Mouse (Mus musculus): ENCODE results near the gene Coro2b.

Gene Coro2b

DNA sequence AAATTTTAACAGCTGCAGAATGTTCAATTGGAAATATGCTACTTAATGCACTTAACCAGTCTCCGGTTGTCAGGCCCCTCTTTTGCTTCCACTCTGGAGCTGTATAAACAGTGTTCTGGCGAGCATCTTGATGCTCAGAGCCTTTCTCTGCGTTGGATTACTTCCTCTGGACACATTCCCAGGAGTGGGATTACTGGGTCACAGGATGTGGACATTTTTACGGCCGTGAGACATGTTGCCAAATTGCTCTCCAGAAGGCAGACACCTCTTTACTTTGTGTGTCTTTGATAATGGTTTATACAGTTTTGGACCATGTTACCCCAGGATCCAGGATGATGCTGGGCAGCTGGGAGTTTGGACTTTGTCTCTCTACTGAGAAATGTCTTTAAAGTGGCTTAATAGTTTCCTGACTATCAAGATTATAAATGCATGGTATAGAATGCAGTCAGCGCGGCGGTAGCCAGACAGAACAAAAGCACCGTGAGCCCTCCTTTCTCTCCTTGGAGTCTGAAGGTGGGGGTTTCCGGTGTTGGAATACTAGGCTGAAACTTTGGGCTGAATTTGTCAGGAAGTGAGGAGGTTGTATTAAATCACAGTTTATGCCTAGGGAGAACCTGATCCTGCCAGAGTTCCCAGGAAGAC is 23.2 kb downstream of the Coro2b start:
- DNase-seq (ENCODE audit: low read depth): peak; percentile 12

DNA sequence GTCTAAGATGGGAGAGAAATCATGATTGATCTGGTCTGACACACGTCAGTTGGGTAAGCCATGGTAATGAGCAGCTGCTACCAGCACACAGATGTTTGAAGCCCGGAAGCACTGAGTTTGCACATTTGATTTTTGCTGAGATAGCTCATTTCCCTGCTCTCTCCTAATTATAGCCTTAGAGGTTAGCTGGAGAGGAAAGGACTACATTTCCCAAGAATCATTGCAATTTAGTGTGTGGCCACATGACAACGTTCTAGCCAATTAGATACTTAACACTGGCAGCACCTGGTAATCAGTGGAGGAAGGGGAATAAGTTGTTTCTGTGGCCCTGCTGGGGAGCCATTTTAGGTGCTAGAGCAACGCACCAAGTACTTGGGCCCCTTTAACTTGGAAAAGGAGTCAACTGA is 26.3 kb downstream of the Coro2b start:
- peak; percentile 8 for DNase-seq (ENCODE audit: low read depth)

DNA sequence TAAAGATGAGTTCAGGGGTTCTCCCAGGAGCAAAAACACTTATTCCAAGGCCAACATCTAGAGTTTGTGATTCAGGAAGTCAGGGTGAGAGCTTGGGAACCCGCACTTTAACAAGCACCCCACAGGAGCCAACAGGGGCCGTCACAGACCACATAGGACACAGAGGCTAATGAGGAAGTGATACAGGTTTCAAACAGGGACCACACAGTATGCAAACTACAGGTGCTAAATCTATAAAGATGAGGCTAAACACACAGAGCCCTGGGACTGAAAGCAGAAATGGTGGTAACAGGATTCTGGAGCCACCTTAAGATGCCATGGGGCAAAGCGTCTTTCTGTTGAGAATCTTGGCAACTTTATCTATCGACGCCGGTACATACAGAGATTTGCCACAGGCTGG is 27.2 kb downstream of the Coro2b start:
- DNase-seq (ENCODE audit: low read depth): no peak

DNA sequence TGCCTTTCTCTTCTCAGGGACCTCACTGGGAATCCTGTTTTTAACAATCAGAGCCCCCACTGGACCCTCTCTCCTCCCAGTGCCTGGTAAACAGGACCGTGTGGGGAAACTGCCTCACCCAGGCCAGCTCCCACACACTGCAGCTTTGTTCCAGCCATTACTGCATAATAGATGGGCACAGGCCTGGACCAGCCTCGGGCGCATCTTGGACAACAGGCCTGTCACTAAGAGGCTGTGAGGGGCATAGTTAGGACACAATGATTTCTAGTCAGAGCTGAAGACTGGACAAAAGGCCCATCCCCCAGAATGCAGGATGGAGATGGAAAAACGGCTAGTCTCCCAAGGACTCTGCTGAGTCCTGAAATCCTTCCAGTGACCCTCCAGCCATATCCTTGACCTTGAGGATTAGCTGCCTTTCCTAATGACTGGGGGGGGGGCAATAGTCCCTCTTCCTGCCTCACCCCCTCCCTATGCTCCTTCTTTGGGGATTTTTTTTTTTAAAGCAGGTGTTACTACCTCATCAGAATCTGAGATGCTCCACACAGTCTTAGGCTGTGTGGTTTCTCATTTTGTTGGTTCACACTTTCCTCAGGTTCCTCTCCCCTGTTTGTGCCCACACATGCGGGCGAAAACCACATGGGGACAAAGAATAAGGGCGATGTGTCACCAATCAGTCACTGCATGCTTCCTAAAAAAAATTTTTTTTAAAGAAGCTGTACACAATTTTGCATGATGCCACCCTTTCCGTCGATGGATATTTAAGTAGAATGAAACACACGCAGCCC is 27.9 kb downstream of the Coro2b start:
- no peak for DNase-seq (ENCODE audit: low read depth)

DNA sequence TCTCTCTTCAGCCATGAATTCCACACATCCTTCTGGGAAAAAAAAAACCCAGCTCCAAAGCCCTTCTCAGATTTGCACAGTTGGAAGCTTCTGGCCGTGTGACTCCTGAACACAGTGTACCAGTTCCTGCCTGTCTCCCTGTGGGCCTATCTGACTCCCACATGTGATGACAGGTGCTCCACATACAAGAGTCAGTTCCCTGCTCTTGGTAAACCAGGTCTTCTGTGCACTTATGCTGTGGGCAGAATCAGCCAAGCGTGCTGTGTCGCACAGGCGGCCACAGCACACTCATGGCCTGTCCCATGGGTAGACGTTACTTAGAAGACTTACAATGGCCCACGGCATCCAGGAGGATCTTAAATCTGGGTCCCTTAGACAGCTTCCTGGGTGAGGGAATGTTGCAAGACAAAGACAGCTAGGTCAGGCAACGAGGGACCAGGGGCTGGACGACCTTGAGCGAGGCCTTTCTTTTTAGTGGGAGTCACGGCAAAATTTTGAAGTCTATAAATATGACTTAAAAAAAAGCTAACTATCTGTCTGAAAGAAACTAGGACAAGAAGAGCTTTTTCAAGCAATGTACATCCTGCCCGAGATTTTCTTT is 30.3 kb downstream of the Coro2b start:
- no peak for DNase-seq (ENCODE audit: low read depth)

DNA sequence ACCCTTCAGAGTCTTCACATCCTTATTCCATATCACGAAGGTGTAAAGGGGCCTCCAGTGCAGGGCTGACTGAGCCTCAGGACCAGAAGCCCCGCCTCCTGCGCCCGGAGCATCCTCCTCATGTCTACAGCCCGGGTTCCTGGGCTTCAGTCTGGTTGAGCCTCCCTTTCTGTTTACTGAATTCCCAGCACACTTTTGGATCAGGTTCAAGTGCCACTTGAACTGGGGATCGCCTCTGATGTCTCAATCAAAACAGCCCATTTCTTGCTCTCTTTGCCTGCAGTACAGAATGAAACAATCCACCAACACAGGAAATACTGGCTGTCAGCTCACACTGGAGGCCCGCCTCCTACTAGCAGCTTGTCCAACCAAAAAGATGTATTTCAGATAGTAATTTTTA is 32.7 kb downstream of the Coro2b start:
- no peak for DNase-seq (ENCODE audit: low read depth)

DNA sequence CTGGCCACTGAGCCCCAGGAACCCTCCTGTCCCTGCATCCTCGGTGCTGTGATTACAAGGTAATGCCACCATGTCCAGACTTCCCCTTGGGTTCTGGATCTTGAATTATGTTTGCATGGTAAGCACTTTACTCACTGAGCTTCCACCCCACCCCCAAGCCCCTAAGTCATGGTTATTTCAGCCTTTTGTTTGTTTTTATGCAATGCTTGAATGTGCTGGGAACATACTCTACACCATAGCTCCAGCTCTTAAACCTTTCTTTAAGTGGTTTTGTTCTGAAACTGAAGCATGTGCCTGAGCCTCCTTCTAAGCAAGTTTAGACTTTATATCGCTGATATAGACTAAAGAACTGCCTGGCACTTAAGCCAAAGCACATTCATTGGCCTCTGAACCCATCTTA is 34.5 kb downstream of the Coro2b start:
- no peak for DNase-seq (ENCODE audit: low read depth)

DNA sequence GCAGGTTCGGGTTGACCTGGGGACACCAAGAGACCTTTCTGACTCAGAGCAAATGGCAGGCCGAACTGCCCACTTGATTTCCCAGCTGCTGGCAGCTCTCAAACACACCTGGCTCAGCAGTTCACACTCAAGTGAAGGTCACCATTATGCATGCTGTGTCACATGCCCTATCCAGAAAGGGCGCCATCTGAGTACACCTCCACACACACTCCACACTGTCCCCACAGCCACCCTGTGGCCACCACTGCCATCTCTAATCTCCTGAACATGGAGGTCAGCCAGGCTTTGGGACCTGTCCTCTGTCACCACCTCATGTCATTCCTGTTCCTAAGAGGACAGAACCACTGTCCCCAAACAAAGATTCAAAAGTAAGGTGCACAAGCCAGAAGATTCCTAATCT is 35.3 kb downstream of the Coro2b start:
- no peak for DNase-seq (ENCODE audit: low read depth)

DNA sequence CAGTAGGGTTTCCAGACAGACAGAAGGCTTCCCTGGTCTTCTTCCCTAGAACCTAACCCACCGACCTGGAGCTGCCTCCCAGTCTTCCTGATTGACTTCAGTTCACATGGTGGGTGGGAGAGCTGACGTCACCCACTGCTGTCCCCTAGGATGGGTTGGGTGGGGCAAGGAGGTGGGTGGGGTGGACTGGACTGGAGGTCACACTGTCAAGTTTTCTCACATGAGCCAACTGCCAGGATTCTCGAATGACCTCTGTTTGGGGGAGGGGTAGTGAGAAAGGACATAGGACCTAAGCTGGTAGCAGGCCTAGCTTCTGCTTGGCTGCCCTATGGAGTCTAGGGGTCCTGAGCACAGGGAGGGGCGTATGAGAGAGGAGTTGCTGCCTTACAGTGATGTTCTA is 36.8 kb downstream of the Coro2b start:
- DNase-seq (ENCODE audit: low read depth): no peak

DNA sequence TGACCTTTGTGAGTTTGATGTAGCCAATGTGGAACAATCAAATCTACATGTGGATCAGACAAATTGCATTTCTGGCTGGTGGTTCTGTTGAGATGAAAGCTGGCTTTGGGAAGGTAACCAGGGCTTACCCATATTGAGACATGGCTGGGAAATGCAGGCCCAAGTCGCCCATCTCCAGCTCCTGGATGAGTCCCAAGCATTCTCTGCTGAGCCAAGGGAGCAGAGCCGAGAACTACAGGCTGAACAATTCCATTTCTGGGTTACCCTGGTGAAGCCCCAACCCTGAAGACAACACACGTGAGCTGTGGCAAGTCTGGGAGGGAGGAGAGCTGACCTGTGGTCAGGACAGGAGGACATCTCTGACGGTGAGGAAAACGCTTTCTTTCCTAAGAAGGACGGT is 37.9 kb downstream of the Coro2b start:
- DNase-seq (ENCODE audit: low read depth): no peak

DNA sequence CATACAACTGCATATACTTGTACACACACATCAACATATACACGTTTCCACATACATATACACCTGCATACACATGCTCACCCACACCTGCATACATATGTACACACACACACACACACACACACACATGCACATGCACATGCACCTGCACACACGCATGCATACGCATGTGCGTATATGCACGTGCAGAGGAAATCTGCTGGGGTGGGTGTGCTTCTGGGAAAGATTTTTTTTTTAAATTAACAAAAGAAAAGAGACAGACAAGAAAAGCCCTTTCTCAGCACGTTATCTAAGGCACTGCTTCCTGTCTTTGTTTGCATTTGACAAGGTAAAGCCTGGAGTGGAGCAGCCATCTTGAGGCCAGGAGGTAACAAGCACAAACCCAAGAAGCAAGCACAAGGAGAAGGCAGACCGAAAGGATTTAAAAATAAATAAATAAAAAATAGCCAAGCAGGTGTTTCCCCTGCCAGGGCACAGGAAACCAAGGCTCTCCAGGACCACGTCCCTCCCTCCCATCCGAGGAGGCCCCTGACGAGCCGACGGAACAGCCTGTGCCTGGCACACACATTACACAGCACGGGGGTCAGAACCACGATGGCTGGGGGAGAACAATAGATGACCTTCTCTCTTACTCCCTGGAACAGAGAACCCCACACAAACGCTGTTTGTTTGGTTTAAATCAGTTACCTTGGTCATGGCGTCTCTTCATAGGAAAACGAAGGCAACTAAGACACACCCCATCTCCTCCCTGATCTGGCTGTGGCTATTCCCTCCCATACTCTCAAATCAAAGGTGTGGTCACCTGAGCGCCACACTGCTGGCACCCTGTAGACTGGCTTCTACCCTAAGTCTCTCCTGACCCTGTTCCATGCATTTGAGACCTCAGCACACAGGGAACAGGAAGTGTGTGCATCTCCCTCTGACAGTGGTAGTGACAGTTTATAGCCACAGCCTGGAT is 39.4 kb downstream of the Coro2b start:
- no peak for DNase-seq (ENCODE audit: low read depth)

DNA sequence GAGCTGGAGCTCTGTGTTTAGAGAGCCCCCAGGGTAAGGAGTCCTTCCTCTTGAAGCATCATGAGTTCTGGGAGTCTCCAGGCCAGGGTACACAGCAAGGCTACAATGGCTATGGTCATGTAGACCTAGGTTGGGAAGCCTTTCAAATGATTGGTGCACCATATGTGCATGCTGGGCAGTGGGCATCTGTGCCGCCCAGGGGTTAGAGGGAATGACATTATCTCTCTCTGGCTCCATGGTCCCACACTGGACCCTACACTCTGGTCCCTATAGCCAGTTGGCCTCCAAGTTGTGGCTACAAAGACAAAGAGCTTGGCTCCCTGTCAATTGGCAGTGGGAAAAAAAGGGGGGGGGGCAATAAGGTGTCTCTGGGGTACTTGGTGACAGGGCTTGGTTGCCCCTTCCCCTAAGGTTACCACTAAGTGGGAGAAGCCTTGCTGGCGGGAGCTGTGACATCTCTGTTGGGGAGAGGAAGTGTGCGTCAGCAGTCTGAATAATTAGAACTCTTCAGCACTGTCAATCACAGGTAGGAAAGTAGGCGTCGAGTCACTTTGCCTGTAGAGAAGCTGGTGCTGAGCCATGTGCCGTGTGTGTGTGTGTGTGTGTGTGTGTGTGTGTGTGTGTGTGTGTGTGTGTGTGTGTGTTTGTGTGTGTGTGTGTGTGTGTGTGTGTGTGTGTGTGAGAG is 44.4 kb downstream of the Coro2b start:
- no peak for DNase-seq (ENCODE audit: low read depth)

DNA sequence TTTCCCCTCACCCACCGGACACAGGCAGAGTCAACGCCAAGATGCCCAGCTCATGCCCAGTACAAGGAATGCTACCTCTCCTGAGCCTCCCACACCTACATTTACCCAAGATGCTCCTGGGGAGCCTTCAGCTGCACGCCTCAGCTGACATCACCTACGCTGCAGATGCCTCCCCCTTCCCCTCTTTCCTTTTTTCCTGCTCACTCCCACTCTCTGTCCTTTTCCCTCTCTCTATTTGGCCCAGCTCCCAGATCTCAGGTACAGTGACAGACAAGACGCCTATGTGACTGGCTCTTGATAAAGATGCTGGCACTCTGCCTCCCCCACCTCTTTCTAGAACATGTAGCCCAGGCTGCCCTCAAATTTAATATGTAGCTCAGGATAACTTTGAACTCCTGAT is 45.2 kb downstream of the Coro2b start:
- DNase-seq (ENCODE audit: low read depth): no peak

DNA sequence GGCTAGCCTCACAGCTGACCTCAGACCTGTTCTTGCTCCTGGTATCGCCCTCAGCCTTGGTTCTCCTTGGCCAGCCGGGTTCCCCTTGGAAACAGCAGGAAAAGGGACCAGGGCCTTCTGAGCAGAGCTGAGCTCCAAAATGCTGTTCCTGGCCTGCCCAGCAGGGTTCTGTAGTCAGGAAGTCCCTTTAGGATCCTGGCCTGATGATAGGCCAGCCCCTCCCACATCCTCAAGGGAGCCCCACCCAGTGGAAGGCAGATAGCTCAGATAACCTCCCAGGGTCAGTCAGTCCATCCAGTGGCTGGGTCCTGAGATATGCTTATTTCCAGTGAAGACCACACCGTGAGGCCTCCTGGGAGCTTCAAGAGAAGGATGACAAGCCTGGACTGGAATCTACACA is 45.7 kb downstream of the Coro2b start:
- peak; percentile 13 for DNase-seq (ENCODE audit: low read depth)

DNA sequence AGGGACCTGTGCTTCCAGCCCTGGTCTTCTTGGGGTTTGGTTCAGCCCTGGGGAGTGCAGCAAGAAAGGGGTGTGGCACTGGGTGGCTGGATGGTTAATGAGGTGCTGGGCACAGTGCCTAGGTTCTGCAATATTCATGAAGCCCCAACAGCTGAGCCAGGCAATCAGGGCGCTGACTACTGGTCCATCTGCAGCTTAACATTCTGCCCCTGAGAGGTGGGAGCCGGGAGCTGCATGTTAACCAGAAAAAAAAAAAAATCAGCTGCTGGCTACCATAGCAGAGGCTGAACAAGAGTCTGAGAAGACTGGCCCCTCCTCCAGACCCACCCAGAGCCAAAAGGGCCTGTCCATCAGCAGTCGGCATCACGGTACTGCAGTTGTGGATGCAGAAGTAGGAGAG is 52.7 kb downstream of the Coro2b start:
- DNase-seq (ENCODE audit: low read depth): peak; percentile 10

DNA sequence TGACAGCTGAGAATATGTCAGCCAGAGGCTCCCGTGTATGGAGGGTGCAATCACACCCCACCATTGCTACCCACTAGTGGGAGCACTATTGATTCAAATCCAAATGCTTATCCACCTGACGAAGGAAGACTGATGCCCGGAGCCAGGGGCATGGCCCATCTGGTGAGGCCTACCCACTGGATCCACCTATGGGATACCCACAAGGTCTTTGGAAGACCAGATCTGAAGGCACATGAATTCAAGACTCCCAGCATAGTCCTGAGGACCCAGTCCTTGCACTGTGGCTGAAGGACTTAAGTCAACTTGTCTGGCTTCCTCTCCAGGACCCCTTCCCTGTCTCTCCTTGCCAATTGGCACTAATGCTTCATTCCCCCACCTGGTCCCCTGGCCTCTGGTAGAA is 54.1 kb downstream of the Coro2b start:
- no peak for DNase-seq (ENCODE audit: low read depth)

DNA sequence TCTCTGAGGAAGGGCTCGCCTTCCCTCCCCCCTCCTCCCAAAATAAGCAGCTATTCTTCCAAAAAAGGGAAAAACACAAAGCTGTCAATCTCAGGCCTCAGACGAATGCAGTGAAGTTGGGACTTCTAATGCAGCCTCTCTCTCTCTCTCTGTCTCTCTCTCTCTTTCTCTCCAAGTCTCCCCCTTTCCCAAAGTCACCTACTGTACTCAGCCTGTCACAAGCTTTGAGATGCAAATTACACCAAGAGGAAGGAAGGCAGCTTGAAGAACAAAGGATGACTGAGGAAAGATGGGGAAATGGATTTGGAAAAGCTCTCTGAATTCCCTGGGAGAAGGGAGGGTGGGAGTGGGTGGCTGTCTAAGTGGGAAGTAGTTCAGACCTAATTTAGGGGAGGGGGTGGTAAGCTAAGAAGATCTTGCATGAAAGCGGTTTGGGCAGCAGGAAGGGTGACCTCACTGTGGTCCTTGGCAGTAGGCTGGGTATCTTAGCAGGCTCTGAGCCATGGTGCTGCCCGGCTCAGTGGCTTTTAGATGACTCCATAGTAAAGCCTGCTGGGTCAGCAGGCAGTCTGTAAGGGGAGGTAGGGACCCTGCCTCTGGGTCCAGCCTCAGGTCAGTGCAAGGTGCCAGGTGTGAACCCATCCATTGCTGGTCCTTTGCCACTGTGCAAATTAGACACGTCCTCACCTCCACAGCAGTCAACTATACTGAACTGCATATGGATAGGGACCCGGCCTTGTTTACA is 55.8 kb downstream of the Coro2b start:
- no peak for DNase-seq (ENCODE audit: low read depth)

DNA sequence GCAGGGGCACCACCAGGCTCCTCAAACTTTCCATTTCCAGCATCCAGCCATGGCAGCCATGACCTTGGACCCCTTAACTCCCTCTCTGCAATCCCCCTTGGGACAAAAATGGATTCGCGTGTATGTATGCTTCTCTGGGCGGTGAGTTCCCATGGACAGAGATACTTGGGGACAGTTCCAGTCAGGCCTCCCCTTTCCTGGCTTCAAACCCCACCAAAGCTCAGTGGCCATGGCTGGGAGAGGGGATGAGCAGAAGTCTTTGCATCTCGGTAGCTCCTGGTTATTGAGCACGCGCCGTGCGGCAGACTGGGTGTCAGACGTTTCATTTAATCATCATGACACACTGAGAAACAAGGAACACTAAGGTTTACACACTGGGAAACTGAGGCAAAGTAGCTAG is 56.7 kb downstream of the Coro2b start:
- DNase-seq (ENCODE audit: low read depth): no peak

DNA sequence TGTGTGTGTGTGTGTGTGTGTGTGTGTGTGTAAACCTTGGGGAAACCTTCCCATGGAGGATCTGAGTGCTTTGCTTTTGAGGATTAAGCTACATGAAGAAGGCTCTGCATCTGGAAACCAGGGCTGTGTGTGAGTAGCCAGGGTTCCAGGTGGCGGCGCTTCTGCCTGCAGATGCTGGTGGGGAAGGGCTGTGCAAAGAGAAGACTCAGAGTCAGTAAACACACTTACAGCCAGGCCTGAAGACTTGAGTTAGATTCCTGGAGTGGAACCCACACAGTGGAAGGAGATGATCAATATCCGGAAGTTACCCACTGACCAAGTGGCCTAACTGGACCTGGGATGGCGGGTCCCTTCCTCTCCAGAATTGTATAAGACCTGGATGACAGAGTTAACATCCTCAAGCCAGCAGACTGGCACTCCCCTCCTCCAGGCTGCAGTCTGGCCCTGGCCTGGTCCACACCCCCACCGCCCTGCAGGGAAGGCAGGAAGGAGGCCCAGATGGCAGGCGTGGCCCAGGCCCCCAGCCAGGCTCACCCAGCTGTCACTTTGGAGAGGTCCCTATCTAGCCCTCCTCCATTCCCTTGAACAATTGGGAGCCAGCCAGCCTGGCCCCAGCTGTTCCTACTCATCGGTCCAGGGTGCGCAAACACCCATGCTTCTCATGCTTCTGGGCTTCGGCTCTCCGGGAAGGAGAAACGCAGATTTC is 59.9 kb downstream of the Coro2b start:
- no peak for DNase-seq (ENCODE audit: low read depth)

DNA sequence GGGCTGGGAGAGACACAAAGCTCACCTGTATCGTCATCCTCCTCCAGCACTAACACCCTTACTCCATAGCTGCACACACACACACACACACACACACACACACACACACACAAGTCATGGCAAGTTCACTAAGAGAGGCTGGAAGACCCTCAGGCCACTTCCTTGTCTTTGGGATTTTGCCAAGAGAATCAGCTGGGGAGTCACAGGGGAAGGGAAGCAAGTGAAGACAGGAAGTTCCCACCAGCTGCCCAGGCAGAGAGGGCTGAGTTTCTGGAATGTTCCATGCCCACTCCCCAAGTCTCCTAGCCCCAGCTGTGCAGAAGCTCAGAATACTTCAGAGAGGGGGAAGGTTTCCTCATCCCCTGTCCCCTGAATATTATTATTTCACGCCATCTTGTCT is 62.6 kb downstream of the Coro2b start:
- no peak for DNase-seq (ENCODE audit: low read depth)

Data from NIH3T3 (cell line).